Mouse (Mus musculus) layer of hippocampus, adult 8-10 months (tissue): Measurements from ENCODE around the gene Tmem217. TPM values are rescaled to one million over a fixed set of nuclear protein-coding genes. Genes with fewer than 3 reads are reported as not detected.
"Not testable (repeated sequence)": the region's sequence is repeated elsewhere in the genome, so short reads cannot be mapped to it uniquely, and the experiment has no call there.

ENCODE experiments used
- DNase-seq, 2 experiments: peaks; one replicate each; pipeline ENCODE4 v3.0.0; 2022; ENCODE audit warnings: low spot score in 2 of 2
- total RNA-seq, 4 experiments: library from RNA; stranded (reverse); gene quantifications; 2 replicates each; pipeline ENCODE4 v1.2.4; 2022

Gene Tmem217
- total RNA-seq, 4 experiments from 2014 or later: not detected

- DNase-seq: no peak
These were observed 48.5 kb downstream of the Tmem217 start for GRCm38 (mm10) chr17:29503700-29504099.

GRCm38 (mm10) chr17:29502669-29503665 is 49.2 kb downstream of the Tmem217 start:
- no peak for DNase-seq

- no peak for DNase-seq
These were observed 50.0 kb downstream of the Tmem217 start for GRCm38 (mm10) chr17:29502005-29502668.

- DNase-seq: no peak
These were observed 51.2 kb downstream of the Tmem217 start for GRCm38 (mm10) chr17:29500802-29501469.

- no peak for DNase-seq
These were observed 51.9 kb downstream of the Tmem217 start for GRCm38 (mm10) chr17:29500243-29500740.

GRCm38 (mm10) chr17:29499511-29499910 is 52.7 kb downstream of the Tmem217 start:
- no peak for DNase-seq

GRCm38 (mm10) chr17:29498952-29499351 is 53.2 kb downstream of the Tmem217 start:
- not testable (repeated sequence) for DNase-seq

GRCm38 (mm10) chr17:29498028-29498427 is 54.2 kb downstream of the Tmem217 start:
- no peak for DNase-seq

GRCm38 (mm10) chr17:29497481-29497880 is 54.7 kb downstream of the Tmem217 start:
- DNase-seq: not testable (repeated sequence)

- DNase-seq: no peak
These were observed 55.2 kb downstream of the Tmem217 start for GRCm38 (mm10) chr17:29497071-29497354.

- DNase-seq: no peak
These were observed 55.7 kb downstream of the Tmem217 start for GRCm38 (mm10) chr17:29496211-29497070.

- DNase-seq: no peak
These were observed 57.5 kb downstream of the Tmem217 start for GRCm38 (mm10) chr17:29494732-29495076.

GRCm38 (mm10) chr17:29494062-29494731 is 58.0 kb downstream of the Tmem217 start:
- DNase-seq: no peak

GRCm38 (mm10) chr17:29493461-29493980 is 58.7 kb downstream of the Tmem217 start:
- no peak for DNase-seq

GRCm38 (mm10) chr17:29492269-29493191 is 59.7 kb downstream of the Tmem217 start:
- DNase-seq: peak in 1 of 2 experiments; percentile 34

- DNase-seq: peak in 1 of 2 experiments; percentile 20
These were observed 60.5 kb downstream of the Tmem217 start for GRCm38 (mm10) chr17:29491591-29492268.

GRCm38 (mm10) chr17:29490713-29491581 is 61.2 kb downstream of the Tmem217 start, which contains the start of gene Pim1:
Gene Pim1, plus strand, starts transcription at chr17:29490753.
- DNase-seq: no peak
